Mouse (Mus musculus) kidney, adult 10 weeks (tissue): ENCODE results near the gene Mrtfa. TPM values are rescaled to one million over a fixed set of nuclear protein-coding genes. Genes with fewer than 3 reads are reported as not detected.

ENCODE experiments used
- polyA plus RNA-seq: library from polyadenylated mRNA; stranded (reverse); fragments of 350-450 nt; fragmentation: Illumina TruSeq; extraction: RNeasy Lipid Tissue Mini Kit (QIAGEN cat#74804); gene quantifications from one replicate; pipeline ENCODE4 v1.2.3, GENCODE M21; 2014; ENCODE audit warnings: low read depth, low replicate concordance

Gene Mrtfa
- polyA plus RNA-seq: 0.36 TPM

GRCm38 (mm10) chr15:81190630-81191178, at the start of gene Mrtfa:
Gene Mrtfa (minus strand): TSS chr15:81190757.

DNA sequence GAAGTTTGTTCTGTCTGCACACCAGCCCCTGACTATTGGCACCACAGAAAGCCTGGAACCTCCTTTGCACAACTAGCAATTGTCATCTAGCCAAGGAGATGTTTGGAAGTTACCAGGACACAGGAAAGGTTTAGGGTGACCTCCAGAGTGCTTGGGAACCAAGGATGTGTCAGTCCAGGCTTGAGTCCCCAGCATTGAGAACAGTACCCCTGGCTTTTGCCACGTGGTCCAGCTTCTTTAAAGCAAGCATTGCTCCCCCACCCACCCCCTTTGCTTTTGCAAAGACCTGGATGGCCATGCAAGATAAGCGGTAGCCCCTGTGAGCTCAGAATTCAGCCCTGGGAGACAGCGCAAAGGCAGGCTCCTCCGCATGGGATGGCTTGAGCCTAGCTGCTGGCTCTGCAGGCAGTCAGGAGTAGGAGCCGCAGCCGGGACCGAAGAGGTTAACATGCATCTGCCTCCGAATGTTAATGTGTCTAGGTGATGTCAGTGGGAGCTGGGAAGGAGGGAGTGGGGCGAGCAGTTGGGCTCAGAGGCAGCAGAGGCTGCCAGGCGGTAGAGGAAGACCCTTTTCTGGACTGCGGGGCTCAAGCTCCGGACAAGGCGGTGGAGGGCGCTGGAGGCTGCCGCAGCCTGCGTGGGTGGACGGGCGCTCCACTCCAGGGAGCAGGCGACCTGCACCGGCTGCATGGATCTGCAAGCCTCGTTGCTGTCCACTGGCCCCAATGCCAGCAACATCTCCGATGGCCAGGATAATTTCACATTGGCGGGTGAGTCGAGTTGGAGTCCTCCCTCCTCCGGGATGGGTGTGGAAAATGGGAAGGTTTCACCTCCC, 44.7 kb upstream of the Mrtfa start, which contains the start of gene Mchr1:
Gene Mchr1 (plus strand): TSS at position 414 of the 835 bp plus-strand sequence.

GRCm38 (mm10) chr15:80977620-80978334, 212.8 kb downstream of the Mrtfa start, which contains the start of gene Sgsm3:
Gene Sgsm3 (plus strand): TSS chr15:80977765.

Other genes with a start within 250 kb of the Mrtfa start
- gene Adsl, start 242.3 kb downstream of the Mrtfa start, polyA plus RNA-seq: 7.0 TPM
- 0.65 TPM for gene Sgsm3, start 213.0 kb downstream of the Mrtfa start, polyA plus RNA-seq
- not detected for gene Mchr1, start 44.7 kb upstream of the Mrtfa start, polyA plus RNA-seq
- gene Slc25a17, start 170.1 kb upstream of the Mrtfa start, polyA plus RNA-seq: 243 TPM
- gene St13, start 209.3 kb upstream of the Mrtfa start, polyA plus RNA-seq: 550 TPM
- gene Xpnpep3, start 209.4 kb upstream of the Mrtfa start, polyA plus RNA-seq: 12.0 TPM
- gene Dnajb7, start 217.5 kb upstream of the Mrtfa start, polyA plus RNA-seq: 0.89 TPM